Mouse (Mus musculus) thymus, adult 2 months (tissue): ENCODE data around the gene Fank1.

Experiments
- CTCF ChIP-seq: fragments of 200-500 bp; IDR thresholded peaks from 2 replicates; pipeline ENCODE4 v1.5.1; 2012; ENCODE audit warnings: mild to moderate bottlenecking, control low read depth, low read length, moderate library complexity, borderline replicate concordance; ENCODE audit not compliant: control insufficient read depth, poor library complexity, insufficient read depth; ENCODE audit errors: extremely low read depth
- POLR2A ChIP-seq: fragments of 200-500 bp; IDR thresholded peaks from 2 replicates; pipeline ENCODE4 v1.6.1; 2012; ENCODE audit warnings: mild to moderate bottlenecking, low read length, control low read depth, moderate library complexity; ENCODE audit not compliant: control insufficient read depth, poor library complexity, insufficient read depth; ENCODE audit errors: extremely low read depth

DNA sequence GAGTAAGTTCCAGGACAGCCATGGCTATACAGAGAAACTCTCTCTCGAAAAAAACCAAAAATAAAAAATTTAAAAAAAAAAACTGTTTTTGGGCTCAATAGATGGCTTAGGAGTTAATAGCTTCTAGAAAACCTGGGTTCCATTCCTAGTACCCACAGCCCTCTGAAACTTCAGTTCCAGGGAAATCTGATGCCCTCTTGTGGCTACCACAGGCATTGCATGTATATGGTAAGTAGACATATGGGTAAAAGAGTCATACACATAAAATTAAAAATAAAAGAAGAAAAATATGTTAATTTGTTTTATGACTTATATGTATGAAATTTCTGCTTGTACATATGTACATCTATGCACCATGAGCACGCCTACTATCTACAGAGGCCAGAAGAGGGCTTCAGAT, 47.9 kb downstream of the Fank1 start:
- TF ChIP-seq POLR2A (no peak), CTCF (no peak)
